Mouse (Mus musculus): ENCODE results near the gene Mospd3. TPM values are rescaled to one million over a fixed set of nuclear protein-coding genes. Genes with fewer than 3 reads are reported as not detected.

Mospd3 gene
- polyA plus RNA-seq, 1 experiment from 2014 or later: 17.2 TPM

DNA sequence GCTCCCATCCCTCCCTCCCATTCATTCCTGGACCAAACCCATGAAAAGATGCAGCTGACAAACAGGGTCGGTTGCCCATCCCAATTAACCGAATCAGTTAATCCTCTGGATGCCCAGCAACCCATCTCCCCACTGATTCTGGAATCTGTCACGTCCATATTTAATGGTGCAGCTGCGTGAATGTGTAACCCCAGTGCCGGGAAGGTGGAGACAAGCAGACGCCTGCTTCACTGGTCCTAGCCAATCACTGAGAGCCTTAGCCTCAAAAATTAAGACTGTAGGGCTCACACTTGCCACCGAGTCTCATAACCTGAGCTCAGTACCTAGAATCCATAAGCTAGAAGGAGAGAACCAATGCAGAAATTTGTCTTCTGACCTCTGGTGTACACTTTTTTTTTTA, 4.9 kb downstream of the Mospd3 start:
- H3K4me1 ChIP-seq: peaks cover 22% of the 10 kb centered on the region
- H3K27me3 ChIP-seq (replicated peaks; ENCODE audit: low read depth, poor library complexity, severe bottlenecking): no peaks in the 10 kb centered on the region
- WGBS: 82% methylated on average over 7 of the region's 7 CpGs
- DNase-seq (ENCODE audit: low spot score): no peak
- peaks cover 22% of the 10 kb centered on the region for H3K36me3 ChIP-seq (replicated peaks)
- no peaks in the 10 kb centered on the region for H3K9me3 ChIP-seq
- H3K4me3 ChIP-seq: no peak overlapping the region
- H3K27ac ChIP-seq (replicated peaks): no peak overlapping the region

DNA sequence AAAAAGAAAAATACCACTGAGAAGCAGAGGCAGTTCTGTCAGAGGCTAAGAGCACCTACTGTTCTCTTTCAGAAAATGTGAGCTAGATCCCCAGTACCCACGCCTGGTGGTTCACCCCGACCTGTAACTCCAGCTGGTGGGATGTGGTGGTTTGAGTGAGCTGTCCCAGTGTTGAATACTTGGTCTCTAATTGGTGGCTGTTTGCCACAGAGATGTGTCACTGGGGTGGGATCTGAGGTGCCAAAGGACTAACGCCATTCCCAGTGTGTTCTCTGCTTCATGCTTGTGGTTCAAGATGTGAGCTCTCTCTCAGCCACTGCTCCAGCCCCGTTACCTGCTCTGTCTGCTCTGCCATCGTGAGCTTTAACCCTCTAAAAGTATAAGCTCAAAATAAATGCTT, 10.4 kb downstream of the Mospd3 start:
- DNase-seq (ENCODE audit: low spot score): no peak
- Histone ChIP-seq H3K36me3 (replicated peaks) (no peaks in the 10 kb centered on the region), H3K27ac (replicated peaks) (no peak overlapping the region), H3K4me1 (no peaks in the 10 kb centered on the region), H3K4me3 (no peak overlapping the region), H3K9me3 (no peaks in the 10 kb centered on the region), H3K27me3 (replicated peaks; ENCODE audit: low read depth, poor library complexity, severe bottlenecking) (no peaks in the 10 kb centered on the region)
- WGBS: 84% methylated on average over 5 of the region's 5 CpGs

DNA sequence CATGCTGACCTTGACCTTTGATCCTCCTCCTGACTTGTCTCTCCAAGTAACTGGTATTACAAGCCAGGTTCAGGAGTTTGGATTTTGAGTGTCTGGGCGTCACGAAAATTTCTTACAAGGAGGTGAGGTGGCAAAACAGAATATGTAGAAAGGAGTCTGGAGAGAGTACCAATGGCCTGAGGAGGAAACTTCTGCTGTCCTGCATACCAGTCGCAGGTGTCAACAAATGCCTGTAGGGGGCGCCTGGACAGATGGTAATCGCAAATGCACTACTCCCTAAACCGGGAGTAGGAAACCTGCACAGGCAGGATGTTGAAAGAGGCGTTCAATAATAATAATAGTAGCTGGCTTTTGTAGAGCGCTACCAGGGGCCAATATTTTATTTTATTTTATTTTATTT, 15.9 kb downstream of the Mospd3 start:
- 34% methylated on average over 8 of the region's 8 CpGs for WGBS
- H3K27me3 ChIP-seq (replicated peaks; ENCODE audit: low read depth, poor library complexity, severe bottlenecking): peaks cover 30% of the 10 kb centered on the region
- H3K27ac ChIP-seq (replicated peaks): no peak overlapping the region
- no peak overlapping the region for H3K4me3 ChIP-seq
- no peaks in the 10 kb centered on the region for H3K9me3 ChIP-seq
- peak; percentile 69 for DNase-seq (ENCODE audit: low spot score)
- H3K36me3 ChIP-seq (replicated peaks): no peaks in the 10 kb centered on the region
- peaks cover 23% of the 10 kb centered on the region for H3K4me1 ChIP-seq

DNA sequence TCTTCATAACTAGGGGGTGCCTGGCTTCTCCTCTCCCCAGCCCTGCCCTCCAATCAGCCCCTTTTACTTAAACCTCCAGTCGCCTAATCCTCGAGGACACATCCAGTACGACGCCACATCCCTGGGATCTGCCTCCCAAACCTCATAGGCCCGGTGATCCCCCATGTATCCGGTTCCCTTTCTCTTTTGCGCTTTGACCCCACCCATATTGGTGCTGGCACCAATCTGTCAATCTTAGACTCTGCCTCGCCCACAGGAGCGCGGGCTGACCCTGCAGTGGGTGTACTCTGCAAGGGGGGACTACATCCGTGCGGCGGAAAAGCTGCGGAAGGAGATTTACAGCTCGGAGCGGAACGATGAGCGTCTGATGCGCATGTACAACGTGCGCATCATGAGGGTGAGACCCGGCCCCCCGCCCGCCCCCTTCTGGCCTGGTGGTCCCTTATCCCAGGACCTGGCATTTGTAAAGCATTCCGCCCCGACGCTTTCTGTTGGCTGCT, 17.1 kb downstream of the Mospd3 start:
- Histone ChIP-seq H3K9me3 (no peaks in the 10 kb centered on the region), H3K4me1 (peaks cover 23% of the 10 kb centered on the region), H3K27me3 (replicated peaks; ENCODE audit: low read depth, poor library complexity, severe bottlenecking) (peaks cover 30% of the 10 kb centered on the region), H3K36me3 (replicated peaks) (no peaks in the 10 kb centered on the region), H3K4me3 (peak overlapping the region; percentile 57), H3K27ac (replicated peaks) (peak overlapping the region; percentile 37; the same call in 1 of the 2 replicates)
- DNase-seq (ENCODE audit: low spot score): peak; percentile 75
- WGBS: 15% methylated on average over 27 of the region's 27 CpGs

DNA sequence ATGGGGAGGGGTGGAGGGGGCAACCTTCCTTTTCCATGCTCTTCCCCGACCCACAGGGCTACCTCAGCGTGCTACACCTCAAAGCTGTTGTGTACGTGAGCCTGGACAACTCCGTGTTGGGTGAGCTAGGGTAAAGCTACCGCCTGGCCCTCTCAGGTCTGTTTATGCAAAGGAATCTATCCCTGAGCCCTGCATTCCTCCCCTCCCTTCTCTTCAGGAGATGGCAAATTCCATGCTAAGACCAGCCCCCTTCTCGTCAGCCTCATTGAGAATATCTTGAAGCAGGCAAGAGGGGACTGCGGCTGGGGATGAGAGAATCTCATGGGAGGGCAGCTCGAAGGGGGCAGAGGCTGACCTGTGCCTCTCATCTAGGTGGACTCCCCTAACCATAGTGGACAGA, 18.2 kb downstream of the Mospd3 start:
- no peak overlapping the region for H3K27ac ChIP-seq (replicated peaks)
- WGBS: 35% methylated on average over 8 of the region's 8 CpGs
- H3K4me3 ChIP-seq: 0 out of 2 replicates have a peak overlapping the region, but pooled peaks have one; percentile 57
- H3K9me3 ChIP-seq: no peaks in the 10 kb centered on the region
- peaks cover 30% of the 10 kb centered on the region for H3K27me3 ChIP-seq (replicated peaks; ENCODE audit: low read depth, poor library complexity, severe bottlenecking)
- peaks cover 23% of the 10 kb centered on the region for H3K4me1 ChIP-seq
- no peak for DNase-seq (ENCODE audit: low spot score)
- no peaks in the 10 kb centered on the region for H3K36me3 ChIP-seq (replicated peaks)

DNA sequence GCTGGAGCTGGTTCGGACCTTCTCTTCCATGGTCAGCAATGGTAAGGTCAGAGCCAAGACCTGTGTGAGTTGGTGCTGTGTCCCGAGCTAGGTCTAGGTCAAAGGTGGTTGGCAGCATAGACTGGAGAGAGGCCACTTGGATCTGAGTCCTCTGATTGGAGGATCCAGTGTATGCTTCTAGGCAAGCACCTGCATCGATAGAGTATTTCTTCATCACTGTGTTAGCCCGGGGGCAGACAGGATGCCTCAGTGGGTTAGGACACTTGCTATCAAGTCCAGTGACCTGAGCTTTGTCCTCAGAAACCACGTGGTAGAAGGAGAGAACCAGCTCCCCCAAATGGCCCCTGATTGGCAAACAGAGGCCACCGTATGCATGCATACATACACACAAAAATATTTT, 20.6 kb downstream of the Mospd3 start:
- WGBS: 84% methylated on average over 6 of the region's 6 CpGs
- Histone ChIP-seq H3K27me3 (replicated peaks; ENCODE audit: low read depth, poor library complexity, severe bottlenecking) (peaks cover 37% of the 10 kb centered on the region), H3K9me3 (no peaks in the 10 kb centered on the region), H3K27ac (replicated peaks) (no peak overlapping the region), H3K4me3 (no peak overlapping the region), H3K36me3 (replicated peaks) (no peaks in the 10 kb centered on the region), H3K4me1 (peaks cover 23% of the 10 kb centered on the region)
- DNase-seq (ENCODE audit: low spot score): no peak

DNA sequence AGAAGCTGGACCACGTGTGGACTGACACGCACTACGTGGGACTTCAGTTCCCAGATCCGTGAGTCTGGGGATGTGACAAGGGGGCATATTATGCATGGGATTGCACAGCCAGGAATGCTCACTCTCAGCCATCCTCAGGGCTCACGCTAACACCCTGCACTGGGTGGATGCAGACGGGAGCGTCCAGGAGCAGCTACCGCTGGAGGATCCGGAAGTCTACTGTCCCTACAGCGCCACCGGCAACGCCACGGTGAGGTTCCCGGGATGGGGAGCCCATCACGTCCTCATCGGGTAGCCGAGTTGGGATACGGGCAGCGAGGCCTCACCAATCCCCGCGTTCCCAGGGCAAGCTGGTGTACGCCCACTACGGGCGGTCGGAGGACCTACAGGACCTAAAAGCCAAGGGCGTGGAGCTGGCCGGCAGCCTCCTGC, 26.4 kb downstream of the Mospd3 start:
- Histone ChIP-seq H3K4me3 (peak overlapping the region; percentile 50), H3K36me3 (replicated peaks) (no peaks in the 10 kb centered on the region), H3K27ac (replicated peaks) (peak overlapping the region; percentile 63; the same call in 1 of the 2 replicates), H3K27me3 (replicated peaks; ENCODE audit: low read depth, poor library complexity, severe bottlenecking) (peaks cover 36% of the 10 kb centered on the region), H3K4me1 (peaks cover 13% of the 10 kb centered on the region), H3K9me3 (no peaks in the 10 kb centered on the region)
- DNase-seq (ENCODE audit: low spot score): peak; percentile 57
- 7% methylated on average over 27 of the region's 27 CpGs for WGBS

DNA sequence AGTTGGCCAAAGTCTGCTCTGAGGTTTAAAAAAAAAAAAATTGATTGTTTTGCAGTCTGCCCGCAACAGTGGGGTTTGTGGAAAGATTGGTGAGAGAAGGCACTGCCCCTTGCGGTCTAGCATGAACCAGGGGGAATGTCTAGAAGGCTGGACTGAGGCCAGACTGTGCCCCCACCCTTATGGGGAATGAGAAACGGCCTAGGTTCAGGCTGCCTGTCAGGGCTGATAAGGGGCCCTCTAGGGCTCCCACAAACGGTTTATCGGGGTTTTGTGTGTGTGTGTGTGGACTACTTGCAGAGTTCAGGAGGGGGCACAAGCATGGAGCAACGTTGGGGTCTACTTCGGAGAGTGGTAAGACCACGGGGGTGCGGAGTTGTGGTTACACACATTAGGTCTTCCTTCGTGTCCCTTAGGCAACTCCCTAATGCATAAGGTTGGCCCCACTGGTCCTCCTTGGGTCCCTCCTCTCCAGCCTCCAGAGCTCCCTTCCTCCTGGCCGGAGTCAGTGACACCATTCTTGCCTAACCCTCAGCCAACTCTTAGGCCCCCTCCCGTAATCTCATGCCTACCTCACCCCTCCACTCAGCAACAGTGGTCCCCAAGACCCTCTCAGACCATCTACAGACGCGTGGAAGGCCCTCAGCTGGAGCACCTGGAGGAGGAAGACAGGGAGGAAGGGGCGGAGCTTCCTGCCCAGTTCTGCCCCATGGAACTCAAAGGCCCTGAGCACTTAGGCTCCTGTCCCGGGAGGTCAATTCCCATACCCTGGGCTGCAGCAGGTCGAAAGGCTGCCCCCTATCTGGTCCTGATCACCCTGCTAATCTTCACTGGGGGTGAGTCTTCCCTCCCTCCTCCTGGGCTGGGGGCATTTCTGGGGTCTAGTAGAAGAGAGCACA, 29.9 kb downstream of the Mospd3 start:
- H3K27ac ChIP-seq (replicated peaks): no peak overlapping the region
- 87% methylated on average over 17 of the region's 17 CpGs for WGBS
- no peak for DNase-seq (ENCODE audit: low spot score)
- peaks cover 40% of the 10 kb centered on the region for H3K27me3 ChIP-seq (replicated peaks; ENCODE audit: low read depth, poor library complexity, severe bottlenecking)
- H3K4me1 ChIP-seq: peaks cover 17% of the 10 kb centered on the region
- no peaks in the 10 kb centered on the region for H3K36me3 ChIP-seq (replicated peaks)
- H3K9me3 ChIP-seq: no peaks in the 10 kb centered on the region
- H3K4me3 ChIP-seq: no peak overlapping the region

DNA sequence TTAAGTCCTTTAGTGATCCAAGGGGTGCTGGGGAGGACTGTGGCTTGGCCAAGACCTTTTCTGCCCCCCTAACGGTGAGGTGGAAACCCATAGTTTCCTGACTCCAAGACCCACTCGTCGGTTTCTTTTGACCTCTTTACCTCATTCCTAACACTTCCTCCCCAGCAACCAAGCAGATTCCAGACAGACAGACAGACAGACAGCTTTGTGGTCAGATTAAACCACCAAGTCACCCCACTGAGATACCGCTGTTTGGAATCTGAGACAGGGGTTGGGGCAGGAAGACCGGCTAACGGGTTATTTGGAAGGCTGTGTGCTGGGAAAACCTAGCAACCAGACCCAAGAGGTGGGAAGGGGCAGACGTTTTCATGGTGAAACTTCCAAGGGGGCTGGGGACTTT, 30.7 kb downstream of the Mospd3 start:
- WGBS: 60% methylated on average over 7 of the region's 7 CpGs
- H3K27ac ChIP-seq (replicated peaks): no peak overlapping the region
- no peaks in the 10 kb centered on the region for H3K36me3 ChIP-seq (replicated peaks)

DNA sequence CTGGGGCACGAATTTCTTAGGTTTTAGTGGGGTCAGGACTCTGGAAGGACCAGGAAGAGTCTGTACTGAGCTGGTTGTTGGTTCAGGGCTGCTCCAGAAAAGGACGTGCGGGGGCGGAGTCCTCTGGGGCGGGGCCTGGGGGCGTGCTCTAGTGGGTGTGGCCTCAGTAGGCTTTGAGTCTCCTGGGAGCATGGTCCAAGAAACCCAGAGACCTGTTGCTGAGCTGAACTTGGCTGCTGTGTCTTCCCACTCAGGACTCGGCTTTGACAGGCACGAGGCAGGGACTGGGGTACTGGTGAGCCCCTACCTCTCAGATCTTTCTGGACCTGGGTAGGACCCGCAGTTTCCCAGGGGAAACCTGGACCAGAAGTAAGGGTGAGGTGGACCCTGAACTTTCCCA, 31.2 kb downstream of the Mospd3 start, which contains the start of gene Tfr2:
Tfr2 (plus strand) TSS at position 176 of the 400 bp plus-strand sequence.
- 41% methylated on average over 9 of the region's 9 CpGs for WGBS
- peaks cover 31% of the 10 kb centered on the region for H3K27me3 ChIP-seq (replicated peaks; ENCODE audit: low read depth, poor library complexity, severe bottlenecking)
- H3K27ac ChIP-seq (replicated peaks): no peak within 1 kb of the TSS
- no peaks in the 10 kb centered on the region for H3K9me3 ChIP-seq
- H3K4me1 ChIP-seq: peaks cover 16% of the 10 kb centered on the region
- H3K36me3 ChIP-seq (replicated peaks): no peaks in the 10 kb centered on the region
- peak within 1 kb of the TSS; percentile 12; the same call in 1 of the 2 replicates for H3K4me3 ChIP-seq
- DNase-seq (ENCODE audit: low spot score): peak; percentile 30

More for the DNA sequence above, 30.7 kb downstream of the Mospd3 start:
- Histone ChIP-seq H3K4me1 (peaks cover 17% of the 10 kb centered on the region), H3K9me3 (no peaks in the 10 kb centered on the region), H3K27me3 (replicated peaks; ENCODE audit: low read depth, poor library complexity, severe bottlenecking) (peaks cover 36% of the 10 kb centered on the region), H3K4me3 (no peak overlapping the region)
- DNase-seq (ENCODE audit: low spot score): no peak

DNA sequence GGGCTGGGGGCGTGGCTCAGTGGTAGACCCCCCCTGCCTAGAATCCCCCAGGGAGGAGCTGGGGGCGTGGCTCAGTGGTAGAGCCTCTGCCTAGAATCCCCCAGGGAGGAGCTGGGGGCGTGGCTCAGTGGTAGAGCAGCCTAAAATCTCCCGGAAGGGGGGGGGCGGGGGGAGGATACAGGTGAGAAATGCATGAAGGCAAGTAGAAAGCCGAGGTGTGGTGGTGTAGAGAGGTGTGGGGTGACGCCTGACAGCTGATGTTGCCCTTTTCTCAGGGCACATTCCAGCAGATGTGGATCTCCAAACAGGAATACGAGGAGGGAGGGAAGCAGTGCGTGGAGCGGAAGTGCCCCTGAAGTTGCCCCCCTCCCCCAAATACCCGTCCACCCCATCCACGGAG, 31.8 kb downstream of the Mospd3 start:
- Histone ChIP-seq H3K9me3 (no peaks in the 10 kb centered on the region), H3K27me3 (replicated peaks; ENCODE audit: low read depth, poor library complexity, severe bottlenecking) (peaks cover 25% of the 10 kb centered on the region)
- 74% methylated on average over 12 of the region's 12 CpGs for WGBS

DNA sequence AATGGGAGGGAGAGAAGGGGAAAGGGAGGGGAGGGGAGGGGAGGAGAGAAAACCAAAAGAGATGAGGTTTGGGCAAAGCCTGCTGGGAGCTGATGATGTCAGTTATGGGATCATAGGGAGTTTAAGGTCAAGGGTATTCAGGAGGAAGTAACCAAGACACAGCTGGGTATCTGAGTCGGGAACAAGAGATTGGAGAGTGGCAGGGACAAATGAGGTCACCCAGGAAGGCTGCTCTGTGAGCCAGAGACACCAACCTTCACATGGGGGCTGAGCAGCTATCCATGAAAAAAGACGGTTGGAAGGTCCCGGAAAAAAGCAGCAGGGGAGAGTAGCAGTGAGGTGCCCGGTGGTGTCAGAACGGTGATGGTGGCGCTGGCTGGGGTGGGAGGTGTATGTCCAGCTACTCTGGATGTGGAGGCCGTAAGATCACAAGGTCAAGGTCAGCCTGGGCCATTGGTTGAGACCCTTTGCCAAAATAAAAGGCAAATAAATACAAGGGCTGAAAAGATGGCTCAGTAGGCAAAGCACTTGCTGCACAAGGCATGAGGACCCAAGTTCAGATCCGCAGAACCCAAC, 32.5 kb downstream of the Mospd3 start:
- Histone ChIP-seq H3K4me1 (peaks cover 10% of the 10 kb centered on the region; the same call in 1 of the 2 replicates), H3K36me3 (replicated peaks) (no peaks in the 10 kb centered on the region), H3K9me3 (no peaks in the 10 kb centered on the region), H3K4me3 (no peak overlapping the region), H3K27ac (replicated peaks) (no peak overlapping the region), H3K27me3 (replicated peaks; ENCODE audit: low read depth, poor library complexity, severe bottlenecking) (peaks cover 18% of the 10 kb centered on the region)
- WGBS: 84% methylated on average over 8 of the region's 8 CpGs
- no peak for DNase-seq (ENCODE audit: low spot score)

More for the DNA sequence above, 31.8 kb downstream of the Mospd3 start:
- H3K27ac ChIP-seq (replicated peaks): no peak overlapping the region
- DNase-seq (ENCODE audit: low spot score): no peak
- no peaks in the 10 kb centered on the region for H3K36me3 ChIP-seq (replicated peaks)
- peaks cover 10% of the 10 kb centered on the region; the same call in 1 of the 2 replicates for H3K4me1 ChIP-seq
- no peak overlapping the region for H3K4me3 ChIP-seq

Data from embryonic facial prominence, embryonic 10.5 days (tissue).